Mouse (Mus musculus) megakaryocyte, embryonic 14.5 days (primary cell): ENCODE data around the gene Npb. TPM values are rescaled to one million over a fixed set of nuclear protein-coding genes. Genes with fewer than 3 reads are reported as not detected.
A peak's percentile ranks its signal among the peaks of the same experiment; 100 is the strongest.

Experiments
- H3K27me3 ChIP-seq: replicated peaks from 2 replicates; pipeline ENCODE3; 2012; ENCODE audit warnings: inconsistent platforms
- H3K36me3 ChIP-seq: replicated peaks from 2 replicates; pipeline ENCODE3; 2012; ENCODE audit warnings: low read length, inconsistent platforms, mixed read lengths
- H3K4me1 ChIP-seq: 2 replicates; pipeline ENCODE4 v1.6.1; 2012; ENCODE audit warnings: inconsistent platforms
- H3K4me3 ChIP-seq: replicated peaks from 2 replicates; pipeline ENCODE3; 2012; ENCODE audit warnings: moderate library complexity, mild to moderate bottlenecking, inconsistent platforms
- H3K9me3 ChIP-seq: 2 replicates; pipeline ENCODE4 v1.6.1; 2012; ENCODE audit warnings: inconsistent platforms
- FLI1 ChIP-seq: IDR thresholded peaks from 2 replicates; pipeline ENCODE4 v1.6.1; 2012; ENCODE audit warnings: low read length, inconsistent platforms, mixed read lengths
- GATA1 ChIP-seq: IDR thresholded peaks from 3 replicates; pipeline ENCODE4 v1.6.1; 2012; ENCODE audit warnings: mixed read lengths, low read length, inconsistent platforms, borderline replicate concordance
- polyA plus RNA-seq: library from polyadenylated mRNA; stranded (reverse); fragments of >175 nt; gene quantifications from 2 replicates; pipeline ENCODE4 v1.2.3, GENCODE M21; 2012; ENCODE audit warnings: low replicate concordance; ENCODE audit not compliant: insufficient read depth

Npb gene
- polyA plus RNA-seq, 1 experiment = 2.7 TPM

- TF ChIP-seq FLI1 (no peak), GATA1 (no peak)
- no peaks in the 10 kb centered on the region for H3K36me3 ChIP-seq
These were observed 39.8 kb downstream of the Npb start, which contains the start of gene Myadml2 for GRCm38 (mm10) chr11:120648001-120648476. Gene Myadml2, minus strand, starts transcription at chr11:120648158.

GRCm38 (mm10) chr11:120651872-120652271 is 43.6 kb downstream of the Npb start:
- Histone ChIP-seq H3K9me3 (no peaks in the 10 kb centered on the region), H3K4me1 (peaks cover 26% of the 10 kb centered on the region), H3K4me3 (no peak overlapping the region), H3K36me3 (no peaks in the 10 kb centered on the region), H3K27me3 (peaks cover 31% of the 10 kb centered on the region)
- no peak for TF ChIP-seq GATA1
- no peak for TF ChIP-seq FLI1

More at GRCm38 (mm10) chr11:120648001-120648476, 39.8 kb downstream of the Npb start, which contains the start of gene Myadml2:
- H3K9me3 ChIP-seq = no peaks in the 10 kb centered on the region
- peak within 1 kb of the TSS; percentile 89 for H3K4me3 ChIP-seq
- H3K27me3 ChIP-seq = peaks cover 4% of the 10 kb centered on the region
- peaks cover 35% of the 10 kb centered on the region for H3K4me1 ChIP-seq

- no peak overlapping the region for H3K4me3 ChIP-seq
- H3K36me3 ChIP-seq = no peaks in the 10 kb centered on the region
- TF ChIP-seq GATA1 = no peak
- no peak for TF ChIP-seq FLI1
- peaks cover 24% of the 10 kb centered on the region for H3K4me1 ChIP-seq
- no peaks in the 10 kb centered on the region for H3K9me3 ChIP-seq
- H3K27me3 ChIP-seq = peaks cover 57% of the 10 kb centered on the region
These were observed 46.5 kb downstream of the Npb start for GRCm38 (mm10) chr11:120654741-120655140.

GRCm38 (mm10) chr11:120657301-120657700 is 49.0 kb downstream of the Npb start:
- TF ChIP-seq GATA1 = no peak
- no peak for TF ChIP-seq FLI1
- H3K4me1 ChIP-seq = peaks cover 43% of the 10 kb centered on the region
- no peaks in the 10 kb centered on the region for H3K9me3 ChIP-seq
- H3K27me3 ChIP-seq = peaks cover 83% of the 10 kb centered on the region
- H3K36me3 ChIP-seq = no peaks in the 10 kb centered on the region
- H3K4me3 ChIP-seq = no peak overlapping the region

Other genes with a start within 250 kb of the Npb start
- 1.7 and 3.0 TPM in 2 replicates for gene Fscn2, start 246.9 kb upstream of the Npb start, polyA plus RNA-seq
- gene Faap100, start 229.7 kb upstream of the Npb start, polyA plus RNA-seq = 12.4 and 19.3 TPM in 2 replicates
- 56.7 and 150 TPM in 2 replicates for gene Nploc4, start 170.8 kb upstream of the Npb start, polyA plus RNA-seq
- gene Tspan10, start 165.8 kb upstream of the Npb start, polyA plus RNA-seq = not detected in 2 replicates
- gene Pde6g, start 155.0 kb upstream of the Npb start, polyA plus RNA-seq = not detected in 2 replicates
- 7.9 and 17.7 TPM in 2 replicates for gene Oxld1, start 150.4 kb upstream of the Npb start, polyA plus RNA-seq
- 11.0 TPM in 1 of 2 replicates, not detected in the other for gene Ccdc137, start 150.4 kb upstream of the Npb start, polyA plus RNA-seq
- gene Arl16, start 140.9 kb upstream of the Npb start, polyA plus RNA-seq = 12.1 and 61.1 TPM in 2 replicates
- gene Mrpl12, start 123.9 kb upstream of the Npb start, polyA plus RNA-seq = 217 and 285 TPM in 2 replicates
- 47.3 and 132 TPM in 2 replicates for gene Slc25a10, start 116.6 kb upstream of the Npb start, polyA plus RNA-seq
- not detected in 2 replicates for gene Gcgr, start 77.8 kb upstream of the Npb start, polyA plus RNA-seq
- gene Mcrip1, start 58.8 kb upstream of the Npb start, polyA plus RNA-seq = 227 and 338 TPM in 2 replicates
- gene Ppp1r27, start 57.3 kb upstream of the Npb start, polyA plus RNA-seq = 0.25 TPM in 1 of 2 replicates, not detected in the other
- 1,223 and 1,872 TPM in 2 replicates for gene P4hb, start 35.2 kb upstream of the Npb start, polyA plus RNA-seq
- 1,582 and 1,923 TPM in 2 replicates for gene Arhgdia, start 26.9 kb upstream of the Npb start, polyA plus RNA-seq
- 25.9 and 253 TPM in 2 replicates for gene Alyref, start 10.1 kb upstream of the Npb start, polyA plus RNA-seq
- gene Anapc11, start 10.1 kb upstream of the Npb start, polyA plus RNA-seq = 247 and 315 TPM in 2 replicates
- 143 and 168 TPM in 2 replicates for gene Pcyt2, start 9.5 kb downstream of the Npb start, polyA plus RNA-seq
- 275 and 278 TPM in 2 replicates for gene Sirt7, start 16.8 kb downstream of the Npb start, polyA plus RNA-seq
- gene Mafg, start 25.1 kb downstream of the Npb start, polyA plus RNA-seq = 59.5 and 102 TPM in 2 replicates
- gene Pycr1, start 35.3 kb downstream of the Npb start, polyA plus RNA-seq = 3.6 and 7.7 TPM in 2 replicates
- gene Myadml2, start 39.7 kb downstream of the Npb start, polyA plus RNA-seq = 0.44 TPM in 1 of 2 replicates, not detected in the other
- gene Notum, start 52.7 kb downstream of the Npb start, polyA plus RNA-seq = 0.46 TPM in 1 of 2 replicates, not detected in the other
- gene Aspscr1, start 64.5 kb downstream of the Npb start, polyA plus RNA-seq = 237 and 458 TPM in 2 replicates
- 93.0 and 128 TPM in 2 replicates for gene Cenpx, start 105.3 kb downstream of the Npb start, polyA plus RNA-seq
- gene Lrrc45, start 105.4 kb downstream of the Npb start, polyA plus RNA-seq = 10.0 and 23.5 TPM in 2 replicates
- gene Rac3, start 113.0 kb downstream of the Npb start, polyA plus RNA-seq = 1.8 and 2.3 TPM in 2 replicates
- gene Dcxr, start 118.8 kb downstream of the Npb start, polyA plus RNA-seq = 100 and 241 TPM in 2 replicates
- gene Cbr2, start 123.6 kb downstream of the Npb start, polyA plus RNA-seq = 2.1 TPM in 1 of 2 replicates, not detected in the other
- gene Hmga1b, start 154.3 kb downstream of the Npb start, polyA plus RNA-seq = 601 and 1,141 TPM in 2 replicates
- gene Rfng, start 175.7 kb downstream of the Npb start, polyA plus RNA-seq = 26.0 and 43.8 TPM in 2 replicates
- gene Gps1, start 175.8 kb downstream of the Npb start, polyA plus RNA-seq = 13.8 and 27.0 TPM in 2 replicates
- 29.4 and 74.3 TPM in 2 replicates for gene Dus1l, start 187.9 kb downstream of the Npb start, polyA plus RNA-seq
- 328 and 589 TPM in 2 replicates for gene Fasn, start 216.1 kb downstream of the Npb start, polyA plus RNA-seq